Mouse (Mus musculus) cerebellum, postnatal 10 days (tissue): ENCODE measurements at regions not wholly inside any gene's neighbourhood (a gene's known extent, or its start where the extent isn't known, plus 50 kb on each side); places are given as distances from the start of the nearest gene placed in this dataset.

Experiments
- DNase-seq, 2 experiments: peaks; one replicate each; pipeline ENCODE4 v3.0.0; 2021; ENCODE audit warnings: mixed read lengths in 2 of 2

DNA sequence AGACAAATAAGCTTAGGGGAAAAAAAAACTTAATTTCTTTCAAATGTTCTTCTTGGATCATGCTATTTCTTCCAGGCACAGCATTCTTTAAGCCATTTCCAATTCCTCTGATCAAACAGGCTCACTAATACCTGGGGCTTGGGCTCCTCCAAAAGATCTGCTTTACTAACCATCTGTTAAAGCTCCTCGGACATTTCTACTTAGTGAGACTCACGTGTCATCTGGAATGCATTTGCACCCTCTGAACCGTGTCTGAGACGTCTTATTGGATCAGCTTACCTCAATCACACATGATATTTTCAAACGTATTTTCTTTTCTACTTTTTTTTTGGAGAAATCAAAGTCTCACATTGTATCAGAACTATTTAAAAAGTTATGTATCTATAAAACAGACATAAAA lies 132.4 kb downstream of the Npr3 start:
- no peak for DNase-seq

DNA sequence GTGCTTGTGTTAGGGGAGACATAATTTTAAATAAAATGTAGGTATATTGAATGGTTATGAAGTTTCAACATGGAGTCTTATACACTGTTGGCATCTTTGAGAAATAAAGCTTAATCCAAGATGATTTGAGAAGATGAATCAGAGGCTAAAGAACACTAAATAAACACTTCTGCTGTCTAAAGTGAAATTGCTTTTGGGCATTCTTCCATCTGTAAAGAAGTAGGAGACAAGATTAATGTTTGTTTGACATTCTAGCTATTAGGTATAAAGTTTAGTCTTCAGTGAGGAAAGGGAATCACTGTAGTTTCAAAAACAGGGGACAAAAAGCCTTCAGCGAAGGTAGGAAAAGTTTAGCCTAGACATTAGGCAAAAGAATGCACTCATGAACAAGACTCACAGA lies 136.5 kb downstream of the Npr3 start:
- DNase-seq, result no peak

DNA sequence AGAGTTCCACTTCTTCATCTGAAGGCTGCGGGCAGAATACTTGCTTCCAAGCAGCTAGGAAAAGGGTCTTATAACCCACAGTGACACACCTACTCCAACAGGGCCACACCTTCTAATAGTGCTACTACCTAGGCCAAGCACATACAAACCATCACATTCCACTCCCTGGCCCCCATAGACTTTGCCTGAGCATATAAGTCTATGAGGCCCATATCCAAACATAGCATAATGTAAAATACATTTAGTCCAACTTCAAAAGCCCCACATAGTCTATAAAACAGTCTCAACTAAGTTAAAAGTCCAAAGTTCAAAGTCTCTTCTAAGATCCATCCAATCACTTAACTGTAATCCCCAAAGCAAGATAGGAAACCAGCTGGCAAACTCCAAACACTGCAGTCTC lies 149.1 kb downstream of the Npr3 start:
- no peak for DNase-seq

DNA sequence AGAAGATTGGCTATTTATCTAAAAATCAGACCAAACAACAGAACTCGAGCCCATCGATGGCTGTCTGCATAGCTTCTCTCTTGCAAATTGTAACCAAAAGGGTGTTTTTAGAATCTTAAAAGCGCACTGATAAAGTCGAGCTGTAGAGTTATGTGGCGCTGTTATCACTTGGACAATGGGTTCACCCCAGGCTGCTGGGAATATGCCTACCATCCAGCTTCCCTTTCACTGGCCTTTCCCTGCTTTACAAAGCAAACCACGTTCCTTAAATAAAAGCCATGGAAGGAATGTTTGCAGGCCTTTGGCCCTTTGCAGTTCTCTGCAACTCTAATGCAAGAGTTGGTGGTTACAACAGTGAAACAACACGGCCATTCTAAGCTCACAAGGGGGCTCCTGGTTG lies 150.3 kb downstream of the Npr3 start:
- no peak for DNase-seq

DNA sequence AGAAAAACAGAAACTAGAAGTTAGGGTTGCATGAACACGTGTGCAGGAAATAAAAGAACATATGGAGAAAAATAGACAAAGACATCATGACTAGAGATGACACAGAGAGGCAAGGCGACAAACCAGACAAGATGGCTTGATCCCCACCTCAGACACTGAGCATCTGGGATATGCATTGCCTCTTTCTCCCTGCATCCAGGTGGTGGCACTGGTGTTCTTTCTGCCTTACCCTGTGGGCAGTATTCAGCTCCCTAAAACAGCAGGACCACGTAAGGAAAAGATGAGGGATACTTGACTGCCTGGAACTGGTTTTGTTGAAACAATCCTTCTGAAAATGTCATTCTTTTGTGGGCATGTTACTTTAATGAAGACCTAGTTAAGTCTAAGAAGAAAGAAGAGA lies 153.9 kb downstream of the Npr3 start:
- peak; percentile 66 to 72 for DNase-seq

DNA sequence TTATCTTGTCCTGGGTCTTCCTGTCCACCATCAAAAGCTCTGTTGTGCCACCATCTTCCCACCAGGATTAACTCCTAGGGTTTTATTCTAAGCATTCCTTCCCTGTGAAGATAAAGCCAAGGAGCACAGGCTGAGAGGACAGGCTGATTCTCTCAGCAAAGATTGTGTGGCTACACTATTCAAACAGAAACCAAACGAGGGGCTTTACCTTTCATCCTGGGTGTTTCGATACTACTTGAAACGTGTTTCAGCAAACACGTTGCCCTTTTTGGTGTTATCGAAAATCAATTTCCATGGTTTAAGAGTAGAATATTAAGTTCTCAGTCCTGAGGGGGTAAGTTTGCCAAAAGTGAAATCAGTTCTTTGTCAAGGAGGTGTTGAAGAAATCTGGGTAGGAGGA lies 156.2 kb downstream of the Npr3 start:
- DNase-seq, result no peak

DNA sequence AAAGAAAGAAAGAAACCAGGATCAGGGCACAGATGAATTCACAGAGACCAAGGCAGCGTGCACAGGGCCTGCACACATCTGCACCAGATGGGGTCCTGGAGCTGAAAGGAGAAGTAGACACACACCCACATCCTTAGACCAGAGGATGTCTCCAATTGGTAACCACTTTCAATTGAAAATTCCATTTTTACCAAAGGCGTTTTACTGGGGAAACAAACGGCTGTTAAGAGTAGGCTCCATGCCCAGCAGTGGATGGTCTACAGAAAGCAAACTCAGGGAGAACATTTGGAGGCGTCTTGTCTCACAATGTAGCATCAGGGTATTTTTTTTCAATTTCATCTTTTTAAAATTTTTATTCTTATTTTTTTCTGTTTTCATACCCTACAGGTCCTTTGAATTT lies 157.6 kb downstream of the Npr3 start:
- DNase-seq, result no peak

DNA sequence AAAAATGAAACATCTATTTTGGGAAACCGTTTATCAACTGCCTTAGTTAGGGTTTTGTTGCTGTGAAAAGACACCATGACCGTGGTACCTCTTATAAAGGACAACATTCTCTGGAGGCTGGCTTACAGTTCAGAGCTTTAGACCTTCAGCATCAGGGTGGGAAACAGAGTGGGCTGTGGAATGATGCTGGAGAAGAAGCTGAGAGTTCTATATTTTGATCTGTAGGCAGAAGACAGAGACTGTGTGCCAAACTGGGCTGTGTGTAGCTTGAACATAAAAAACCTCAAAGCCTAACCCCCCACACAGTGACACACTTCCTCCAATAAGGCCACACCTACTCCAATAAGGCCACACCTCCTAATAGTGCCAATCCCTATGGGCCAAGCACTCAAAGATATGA lies 158.8 kb downstream of the Npr3 start:
- DNase-seq, result no peak

DNA sequence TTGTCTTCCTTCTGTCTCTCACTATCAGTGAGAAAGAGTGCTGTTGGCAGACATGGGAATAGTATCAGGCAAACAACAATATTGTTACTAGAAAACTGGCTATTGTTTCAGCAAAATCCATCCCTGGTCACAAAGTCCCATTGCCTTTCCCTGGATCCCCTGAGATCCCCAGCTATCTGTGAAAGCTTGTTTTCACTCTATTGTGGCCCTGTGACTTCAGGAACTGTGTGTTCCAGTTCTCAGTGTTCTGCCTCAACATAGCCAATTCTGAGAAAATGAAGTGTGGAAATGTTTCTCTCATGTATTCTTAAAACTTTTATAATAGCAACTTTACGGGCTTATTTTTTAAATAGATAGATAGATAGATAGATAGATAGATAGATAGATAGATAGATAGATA lies 160.3 kb downstream of the Npr3 start:
- no peak for DNase-seq

DNA sequence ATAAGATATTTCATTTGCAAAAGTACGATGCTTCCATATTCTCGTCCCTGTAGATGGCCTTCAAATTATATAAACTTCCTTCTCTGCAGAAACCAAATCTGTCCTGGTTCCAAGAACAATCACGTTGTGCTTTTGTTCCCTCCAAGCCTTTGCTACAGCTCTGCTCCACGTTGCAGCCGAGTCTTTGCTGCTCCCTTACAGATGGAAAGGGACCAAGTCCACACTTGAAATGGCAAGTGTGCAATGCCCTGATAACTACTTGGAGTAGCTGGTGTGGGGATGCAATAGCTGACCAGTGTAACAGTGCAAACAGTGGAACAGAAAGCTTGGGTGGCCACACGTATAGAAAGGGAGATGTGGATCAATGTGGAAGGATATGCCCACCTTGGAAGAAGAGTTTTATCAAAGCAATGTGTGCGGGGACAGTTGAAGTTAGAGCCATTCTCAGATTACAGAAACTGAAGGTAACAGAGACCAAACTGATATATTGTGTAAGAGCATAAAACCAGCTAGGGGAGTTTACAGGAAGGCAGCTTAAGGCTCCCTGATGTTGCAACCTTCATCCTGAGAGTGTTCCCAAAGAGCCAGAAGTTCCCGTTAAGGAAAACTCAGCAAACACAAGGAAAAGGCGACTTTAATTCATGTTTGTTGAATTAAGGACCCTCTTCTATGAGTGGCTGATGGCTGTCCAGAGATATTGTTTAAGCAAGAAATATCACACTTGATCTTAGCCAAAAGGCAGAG lies 161.3 kb downstream of the Npr3 start:
- DNase-seq, result no peak

DNA sequence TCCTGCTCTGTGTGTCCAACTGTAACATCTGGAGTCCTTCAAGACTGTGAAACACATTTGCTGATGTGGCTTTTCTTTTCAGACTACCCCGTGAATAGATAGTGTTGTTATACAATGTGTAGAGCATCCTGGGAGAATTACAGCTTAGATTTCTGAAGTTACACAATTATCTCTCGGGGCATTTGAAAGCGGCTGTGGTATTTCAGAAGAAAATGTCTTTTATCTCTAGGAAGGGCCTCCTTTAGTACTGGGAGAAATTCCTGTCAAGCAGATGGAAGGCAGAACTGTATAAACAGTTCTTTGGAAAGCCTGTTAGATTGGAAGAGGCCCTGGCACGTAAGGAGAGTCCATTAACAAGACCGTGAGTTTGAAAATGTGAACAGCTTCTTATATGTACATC lies 162.2 kb downstream of the Npr3 start:
- DNase-seq, result no peak

DNA sequence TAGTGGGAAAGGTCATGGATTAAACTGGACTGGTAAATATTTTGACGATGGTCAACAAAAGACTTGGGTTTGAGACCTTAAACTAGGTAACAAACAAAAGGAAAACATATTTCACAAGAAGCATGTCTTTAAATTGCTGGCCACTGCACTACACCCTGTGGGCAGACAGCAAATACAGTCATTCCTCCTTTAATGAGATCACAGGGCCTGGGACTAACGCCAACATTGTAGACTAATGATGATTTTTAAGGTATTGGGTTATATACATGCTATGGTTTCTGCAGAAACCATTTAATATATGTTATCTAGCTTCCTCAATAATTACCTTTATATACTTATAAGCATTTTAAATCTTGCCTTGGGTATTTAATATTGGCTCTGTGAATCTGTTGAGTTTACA lies 162.8 kb downstream of the Npr3 start:
- DNase-seq, result no peak

DNA sequence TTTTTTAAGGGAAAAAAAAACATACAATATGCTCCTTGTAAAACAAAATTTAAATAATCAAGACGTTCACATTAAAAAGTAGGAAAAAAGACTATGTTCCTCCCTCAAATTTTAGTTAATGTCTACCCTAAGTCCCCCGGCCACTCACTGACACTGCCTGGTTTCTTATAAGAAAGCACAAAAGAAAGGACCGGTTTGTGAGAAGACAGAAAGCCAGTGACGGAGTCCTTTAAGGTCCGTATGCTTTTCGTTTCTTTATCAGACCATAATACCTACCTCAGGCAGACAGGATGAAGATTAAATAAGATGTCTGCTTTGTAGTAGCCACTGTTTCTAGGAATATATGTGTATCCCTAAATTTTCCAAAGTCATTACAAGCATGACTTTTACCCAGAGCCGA lies 164.3 kb downstream of the Npr3 start:
- DNase-seq, result no peak

DNA sequence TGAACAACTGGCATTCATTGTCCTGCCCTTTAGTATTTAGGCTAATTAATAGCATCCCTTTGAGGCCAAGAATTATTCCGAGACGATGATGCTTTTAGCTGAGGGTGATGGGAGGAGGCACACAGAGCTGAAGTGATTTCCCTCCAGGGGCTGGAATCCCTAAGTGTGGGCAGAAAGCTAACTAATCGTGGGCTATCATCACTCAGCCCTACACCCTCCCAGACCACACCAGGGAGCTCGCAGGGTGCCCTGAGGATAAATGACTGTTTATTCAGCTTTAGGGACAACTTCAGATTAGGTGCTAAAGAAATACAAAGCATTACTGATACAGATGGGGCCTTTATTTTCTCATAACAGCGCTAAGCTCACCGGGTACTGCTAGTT lies 164.7 kb downstream of the Npr3 start:
- no peak for DNase-seq

DNA sequence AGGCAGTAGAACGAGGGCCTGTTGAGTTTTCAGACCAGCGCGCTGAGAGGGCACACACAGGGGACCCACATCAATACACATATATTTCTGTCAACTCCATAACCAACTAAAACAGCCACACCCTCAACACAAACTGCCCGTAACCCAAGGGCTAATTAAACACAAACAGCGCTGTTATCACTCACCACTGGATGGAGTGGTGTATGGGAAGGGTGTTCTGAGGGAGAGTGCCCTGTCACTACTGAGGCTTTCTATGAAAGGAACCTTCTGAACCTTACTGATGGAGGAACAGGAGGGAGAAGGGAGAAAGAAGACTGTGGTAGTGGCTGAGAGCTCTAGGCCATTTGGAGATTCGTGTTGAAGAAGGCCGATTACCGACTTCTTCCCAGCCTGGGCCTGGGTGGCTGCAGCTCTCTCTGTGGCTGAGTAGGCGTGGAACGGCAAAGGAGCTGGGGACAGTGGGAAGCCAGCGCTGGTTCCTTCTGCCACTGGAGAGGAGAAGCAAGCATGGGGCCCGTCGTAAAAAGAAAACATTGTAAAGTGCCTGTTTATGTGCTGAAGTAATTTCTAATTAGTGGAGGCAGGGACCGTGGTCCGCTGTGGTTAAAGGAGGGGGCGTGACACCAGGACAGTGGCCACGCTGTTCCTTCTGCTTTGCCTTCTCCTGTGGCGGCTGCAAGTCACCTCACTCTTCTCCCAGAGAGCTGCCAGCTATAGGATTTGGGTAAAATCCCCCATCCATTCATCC lies 165.3 kb downstream of the Npr3 start:
- DNase-seq, result no peak

DNA sequence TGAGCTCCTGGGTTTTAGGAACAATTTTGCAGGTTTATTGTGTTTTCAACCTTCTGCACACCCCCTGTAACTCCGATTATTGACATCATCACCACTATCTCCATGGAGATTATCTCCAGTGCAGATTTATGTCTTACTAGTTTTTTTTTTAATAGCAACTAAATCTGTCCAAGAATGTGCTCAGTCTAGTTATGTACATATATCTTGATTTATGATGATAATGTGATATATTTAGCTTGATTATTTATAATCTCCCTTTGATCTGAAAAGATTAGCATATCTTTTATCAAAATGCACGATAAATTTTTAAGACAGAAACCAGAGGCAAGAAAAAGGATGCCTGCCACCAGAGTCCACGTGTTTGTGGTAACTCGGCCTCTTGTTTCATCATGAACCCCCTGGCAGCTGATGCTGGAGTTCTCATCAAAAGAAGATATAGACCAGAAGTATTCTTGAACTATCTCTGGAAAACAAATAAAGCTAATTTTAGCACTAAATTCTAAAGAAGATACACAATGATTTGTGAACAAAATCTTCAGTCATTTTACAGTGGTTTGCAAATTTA lies 169.6 kb downstream of the Npr3 start:
- DNase-seq, result no peak

DNA sequence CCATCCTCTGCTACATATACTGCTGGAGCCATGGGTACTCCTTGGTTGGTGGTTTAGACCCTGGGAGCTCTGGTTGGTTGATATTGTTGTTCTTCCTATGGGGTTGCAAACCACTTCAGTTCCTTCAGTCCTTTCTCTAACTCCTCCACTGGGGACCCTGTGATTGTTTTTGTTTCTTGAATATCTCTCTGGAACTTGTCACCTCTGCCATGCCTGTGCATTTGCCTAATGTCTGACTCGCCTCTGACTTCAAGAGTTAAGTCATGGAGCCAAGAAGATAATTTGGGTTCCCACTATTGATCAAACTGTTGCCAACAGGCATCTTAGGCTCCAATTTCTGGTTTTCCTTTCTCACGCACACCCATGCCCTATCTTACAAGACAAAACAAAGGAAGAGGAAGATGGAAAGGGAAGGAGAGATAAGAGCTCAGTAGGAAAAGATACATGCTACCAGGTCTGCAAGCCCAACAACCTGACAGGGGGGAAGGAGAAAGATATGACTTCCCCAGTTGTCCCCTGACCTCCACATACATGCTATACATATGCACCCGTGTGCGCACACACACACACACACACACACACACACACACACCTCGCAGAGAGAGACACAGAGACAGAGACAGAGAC lies 172.3 kb downstream of the Npr3 start:
- no peak for DNase-seq

DNA sequence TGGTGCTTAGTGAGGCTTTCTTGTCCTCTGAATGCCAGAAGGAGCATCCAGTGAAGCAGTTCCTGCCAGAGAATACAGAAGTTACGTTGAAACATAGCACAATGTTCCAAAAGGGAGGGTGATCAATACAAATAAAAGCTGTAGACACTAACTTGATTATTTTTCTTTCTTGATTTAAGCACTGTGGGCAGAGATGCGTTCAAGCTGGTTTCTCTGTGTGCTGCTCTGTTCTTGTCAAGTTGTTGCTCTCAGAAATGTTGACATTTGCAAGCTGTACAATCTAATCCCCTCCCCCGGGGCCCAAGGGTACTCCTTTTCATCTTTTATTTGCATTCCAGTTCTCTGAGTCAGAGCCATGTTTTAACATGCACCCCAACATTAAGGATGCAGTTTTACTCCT lies 177.7 kb downstream of the Npr3 start:
- no peak for DNase-seq

DNA sequence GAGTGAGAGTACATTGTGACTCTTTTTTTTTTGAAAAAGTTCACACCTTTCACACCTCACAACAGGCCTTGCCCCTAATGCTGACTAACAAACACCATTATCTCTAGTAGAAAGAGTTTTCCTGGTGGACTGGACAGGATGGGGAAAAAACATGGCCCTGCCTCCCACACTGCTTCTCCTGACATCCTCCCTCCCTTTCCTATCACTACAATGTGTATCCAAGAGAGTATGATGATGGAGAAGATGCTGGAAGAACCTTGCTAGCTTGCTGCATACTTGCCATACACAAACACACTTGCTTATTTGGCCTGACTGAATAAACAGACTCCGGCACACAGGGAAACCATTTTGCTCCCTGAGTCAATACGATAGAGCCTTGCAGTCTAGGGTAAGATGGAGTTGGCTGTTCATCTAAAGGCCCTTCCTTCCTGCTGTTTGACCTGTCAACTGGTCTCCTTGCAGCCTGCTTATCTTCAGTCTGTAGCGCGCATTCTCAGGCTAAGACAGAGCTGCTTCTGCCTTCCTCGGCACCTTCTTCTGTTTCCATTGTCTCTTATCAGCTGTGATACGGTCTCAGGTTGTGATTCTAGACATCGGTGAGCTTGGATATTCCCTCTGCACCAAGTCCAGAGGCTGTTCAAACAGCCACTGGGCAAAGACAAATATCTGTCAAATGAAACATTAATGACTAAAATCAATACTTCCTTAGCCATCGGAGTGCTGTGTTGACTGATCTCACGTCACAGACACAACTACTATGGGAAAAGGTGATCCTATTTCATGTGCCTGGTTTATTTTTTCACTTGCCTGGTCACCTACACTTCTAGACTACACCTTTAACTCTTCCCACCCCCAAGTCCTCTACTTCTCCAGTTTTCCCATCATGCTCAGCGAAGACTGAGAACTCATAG lies 181.2 kb downstream of the Npr3 start:
- DNase-seq, result no peak

DNA sequence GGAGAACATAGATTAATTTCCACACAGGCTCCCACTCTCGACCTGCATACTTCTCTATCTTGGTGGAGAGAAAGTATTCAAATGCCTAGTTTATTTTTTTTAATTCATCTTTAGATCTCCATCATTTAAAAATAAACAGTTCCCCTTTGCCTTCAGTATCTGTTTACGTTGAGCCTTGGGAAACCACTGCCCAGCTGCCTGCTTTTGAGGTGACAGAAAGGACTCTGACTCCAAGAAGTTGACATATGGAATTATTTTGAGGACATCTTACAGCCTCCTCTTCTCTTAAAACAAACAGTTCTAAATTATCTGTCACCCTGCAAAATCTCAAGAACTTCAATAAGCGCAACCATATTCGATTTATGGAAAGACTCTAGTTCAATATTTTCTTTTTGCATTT lies 186.4 kb downstream of the Npr3 start:
- no peak for DNase-seq

DNA sequence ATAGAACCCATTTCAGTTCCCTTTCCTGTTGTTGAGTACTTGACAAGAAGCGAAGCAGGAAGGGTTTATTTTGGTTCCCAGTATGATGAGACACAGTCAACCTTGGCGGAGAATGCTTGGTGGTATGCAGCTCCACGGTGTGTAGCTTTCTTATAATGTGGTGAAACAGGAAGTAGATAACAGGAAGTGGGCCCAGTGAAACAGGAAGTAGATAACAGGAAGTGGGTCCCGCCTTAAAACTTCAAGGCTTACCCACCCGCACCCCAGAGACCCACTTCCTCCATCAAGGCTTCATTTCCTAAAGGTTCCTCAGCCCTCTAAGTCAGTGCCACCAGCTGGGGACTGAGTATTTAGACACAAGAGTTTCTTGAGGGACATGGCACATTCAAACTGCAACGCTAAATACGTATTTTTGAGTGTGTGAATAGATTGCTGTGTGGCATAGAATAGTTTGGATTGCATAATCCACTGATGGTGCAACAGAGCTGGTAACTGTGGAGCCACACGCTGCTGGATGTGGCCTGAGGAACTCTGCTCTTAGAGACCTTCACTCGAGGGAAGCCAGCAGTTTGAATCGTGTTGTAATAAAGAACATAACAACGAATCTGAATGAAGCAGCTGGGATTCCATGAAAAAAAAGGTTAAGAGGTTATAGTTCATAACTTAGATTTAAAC lies 190.8 kb downstream of the Npr3 start:
- DNase-seq, result no peak
